In genomic region chr1:193172991-193173809, GRCm38 (mm10) we compare ENCODE assay signal across 8 mouse cellular contexts. TPM values are rescaled to one million over a fixed set of nuclear protein-coding genes. Genes with fewer than 3 reads are reported as not detected.
DNase-seq lines count a peak whose midpoint lies in the region; ATAC-seq and TF ChIP-seq lines count a peak whose summit lies in the region.

No protein-coding gene starts in this region.

- DNase-seq in CD4-positive helper T cell, adult 2 months (ENCODE audit: low read depth, low spot score) = peak; percentile 100
- DNase-seq in brain, embryonic 18.5 days (ENCODE audit: low read depth, low spot score) = peak; percentile 99
- DNase-seq in kidney, postnatal 0 days (ENCODE audit: low spot score) = peak; percentile 99
- DNase-seq in liver, embryonic 11.5 days (ENCODE audit: low spot score) = peak; percentile 92
- DNase-seq in naive thymus-derived CD4-positive, alpha-beta T cell, adult 2 months (ENCODE audit: low read depth) = peak; percentile 100

- peak; percentile 9; the same call in 1 of the 2 replicates for TF ChIP-seq CTCF in kidney, postnatal 0 days (IDR thresholded peaks at IDR 0.05; ENCODE audit: low read depth)

- no peaks in the 10 kb centered on the region for H3K36me3 ChIP-seq in heart, embryonic 12.5 days
- H3K36me3 ChIP-seq in kidney, postnatal 0 days (ENCODE audit: insufficient read depth, low read length) = no peaks in the 10 kb centered on the region
- H3K36me3 ChIP-seq in liver, embryonic 11.5 days (ENCODE audit: control insufficient read depth, insufficient read depth, low read length) = no peaks in the 10 kb centered on the region
- H3K36me3 ChIP-seq in stomach, embryonic 14.5 days (ENCODE audit: control insufficient read depth, insufficient read depth, low read length) = no peaks in the 10 kb centered on the region

- H3K27me3 ChIP-seq in heart, embryonic 12.5 days (replicated peaks) = no peaks in the 10 kb centered on the region
- no peaks in the 10 kb centered on the region for H3K27me3 ChIP-seq in kidney, postnatal 0 days (ENCODE audit: insufficient read depth, low read length)
- H3K27me3 ChIP-seq in liver, embryonic 11.5 days (replicated peaks; ENCODE audit: control insufficient read depth, insufficient read depth, low read length) = no peaks in the 10 kb centered on the region
- no peaks in the 10 kb centered on the region for H3K27me3 ChIP-seq in stomach, embryonic 14.5 days (ENCODE audit: control insufficient read depth, insufficient read depth, low read length)

- peak; percentile 97 for ATAC-seq in erythroid progenitor cell, adult 5-6 weeks (replicated peaks; ENCODE audit: low FRiP score, poor library complexity, severe bottlenecking)
- ATAC-seq in heart, embryonic 12.5 days (ENCODE audit: insufficient number of reproducible peaks, low FRiP score) = peak; percentile 99
- ATAC-seq in kidney, postnatal 0 days (replicated peaks; ENCODE audit: low FRiP score, low read depth) = peak; percentile 97
- peak; percentile 98 for ATAC-seq in liver, embryonic 11.5 days (replicated peaks; ENCODE audit: low FRiP score)
- peak; percentile 99 for ATAC-seq in stomach, embryonic 14.5 days (ENCODE audit: insufficient number of reproducible peaks, insufficient read depth, low FRiP score, low read depth)

- H3K9me3 ChIP-seq in heart, embryonic 12.5 days (replicated peaks) = no peaks in the 10 kb centered on the region
- H3K9me3 ChIP-seq in kidney, postnatal 0 days (replicated peaks; ENCODE audit: low read length) = no peaks in the 10 kb centered on the region
- no peaks in the 10 kb centered on the region for H3K9me3 ChIP-seq in liver, embryonic 11.5 days (ENCODE audit: control insufficient read depth, low read length)
- H3K9me3 ChIP-seq in stomach, embryonic 14.5 days (ENCODE audit: control insufficient read depth, low read depth, low read length) = no peaks in the 10 kb centered on the region

- 1% methylated on average over 48 of the region's 48 CpGs for WGBS in heart, embryonic 12.5 days
- under 1% methylated on average over 48 of the region's 48 CpGs for WGBS in kidney, postnatal 0 days
- WGBS in liver, embryonic 11.5 days = under 1% methylated on average over 48 of the region's 48 CpGs
- WGBS in stomach, embryonic 14.5 days = under 1% methylated on average over 48 of the region's 48 CpGs

- H3K4me3 ChIP-seq in heart, embryonic 12.5 days = peak overlapping the region; percentile 83
- peak overlapping the region; percentile 82 for H3K4me3 ChIP-seq in kidney, postnatal 0 days (replicated peaks; ENCODE audit: low read depth, low read length)
- H3K4me3 ChIP-seq in liver, embryonic 11.5 days (ENCODE audit: low read depth, low read length) = peak overlapping the region; percentile 75
- peak overlapping the region; percentile 77 for H3K4me3 ChIP-seq in stomach, embryonic 14.5 days (ENCODE audit: low read depth, low read length)

- H3K4me2 ChIP-seq in heart, embryonic 12.5 days = peak overlapping the region; percentile 81
- peak overlapping the region; percentile 60 for H3K4me2 ChIP-seq in kidney, postnatal 0 days (ENCODE audit: low read length)
- H3K4me2 ChIP-seq in liver, embryonic 11.5 days = peak overlapping the region; percentile 85
- H3K4me2 ChIP-seq in stomach, embryonic 14.5 days (replicated peaks; ENCODE audit: low read depth, low read length) = peak overlapping the region; percentile 80

- peak overlapping the region; percentile 85 for H3K9ac ChIP-seq in heart, embryonic 12.5 days
- H3K9ac ChIP-seq in kidney, postnatal 0 days (ENCODE audit: low read depth, low read length) = peak overlapping the region; percentile 59
- peak overlapping the region; percentile 80 for H3K9ac ChIP-seq in liver, embryonic 11.5 days (ENCODE audit: low read depth, low read length)
- H3K9ac ChIP-seq in stomach, embryonic 14.5 days (replicated peaks; ENCODE audit: low read depth, low read length) = peak overlapping the region; percentile 80

- peaks cover 36% of the 10 kb centered on the region for H3K4me1 ChIP-seq in heart, embryonic 12.5 days (replicated peaks)
- peaks cover 6% of the 10 kb centered on the region; the same call in 1 of the 2 replicates for H3K4me1 ChIP-seq in kidney, postnatal 0 days (replicated peaks; ENCODE audit: insufficient read depth, low read length)
- H3K4me1 ChIP-seq in liver, embryonic 11.5 days (replicated peaks; ENCODE audit: control insufficient read depth, insufficient read depth, low read length) = peaks cover 21% of the 10 kb centered on the region
- H3K4me1 ChIP-seq in stomach, embryonic 14.5 days (ENCODE audit: control insufficient read depth, insufficient read depth, low read length) = peaks cover 24% of the 10 kb centered on the region

- H3K27ac ChIP-seq in heart, embryonic 12.5 days (ENCODE audit: poor library complexity, severe bottlenecking) = peak overlapping the region; percentile 82
- peak overlapping the region; percentile 82 for H3K27ac ChIP-seq in kidney, postnatal 0 days
- H3K27ac ChIP-seq in liver, embryonic 11.5 days (ENCODE audit: low read depth, low read length) = peak overlapping the region; percentile 81
- peak overlapping the region; percentile 84 for H3K27ac ChIP-seq in stomach, embryonic 14.5 days (ENCODE audit: low read length)

RNA-seq across cellular contexts. Expression of gene A130010J15Rik, which starts 5.4 kb away (rescaled TPM):
- 0.36 and 1.7 TPM in 2 replicates for total RNA-seq in erythroid progenitor cell, adult 5-6 weeks (2015; ENCODE audit: low replicate concordance)
- 0.77 and 4.3 TPM in 2 replicates for total RNA-seq in erythroid progenitor cell, adult 5-6 weeks (2017; ENCODE audit: low replicate concordance)
- polyA plus RNA-seq in heart, embryonic 12.5 days (2016; fragmentation: Nextera tagmentation; extraction: Ambion mirVana) = 13.4 and 13.9 TPM in 2 replicates
- 10.7 and 12.5 TPM in 2 replicates for polyA plus RNA-seq in kidney, postnatal 0 days (2015; fragmentation: Nextera tagmentation; extraction: Ambion mirVana)
- 11.1 and 12.8 TPM in 2 replicates for polyA plus RNA-seq in liver, embryonic 11.5 days (2014; fragmentation: Nextera tagmentation; extraction: Ambion mirVana)
- 16.6 and 18.5 TPM in 2 replicates for polyA plus RNA-seq in stomach, embryonic 14.5 days (2014; fragmentation: Nextera tagmentation; extraction: Ambion mirVana)

RNA-seq across cellular contexts. Expression of gene Irf6, which starts 20.3 kb away (rescaled TPM):
- not detected in 2 replicates for total RNA-seq in erythroid progenitor cell, adult 5-6 weeks (2015; ENCODE audit: low replicate concordance)
- total RNA-seq in erythroid progenitor cell, adult 5-6 weeks (2017; ENCODE audit: low replicate concordance) = 0.26 TPM in 1 of 2 replicates, not detected in the other
- polyA plus RNA-seq in heart, embryonic 12.5 days (2016; fragmentation: Nextera tagmentation; extraction: Ambion mirVana) = 4.8 and 6.6 TPM in 2 replicates
- polyA plus RNA-seq in kidney, postnatal 0 days (2015; fragmentation: Nextera tagmentation; extraction: Ambion mirVana) = 17.2 and 17.3 TPM in 2 replicates
- 4.1 and 5.2 TPM in 2 replicates for polyA plus RNA-seq in liver, embryonic 11.5 days (2014; fragmentation: Nextera tagmentation; extraction: Ambion mirVana)
- 56.6 and 61.0 TPM in 2 replicates for polyA plus RNA-seq in stomach, embryonic 14.5 days (2014; fragmentation: Nextera tagmentation; extraction: Ambion mirVana)

RNA-seq across cellular contexts. Expression of gene Traf3ip3, which starts 28.3 kb away (rescaled TPM):
- total RNA-seq in erythroid progenitor cell, adult 5-6 weeks (2015; ENCODE audit: low replicate concordance) = 13.0 and 59.9 TPM in 2 replicates
- 6.7 and 8.6 TPM in 2 replicates for total RNA-seq in erythroid progenitor cell, adult 5-6 weeks (2017; ENCODE audit: low replicate concordance)
- polyA plus RNA-seq in heart, embryonic 12.5 days (2016; fragmentation: Nextera tagmentation; extraction: Ambion mirVana) = 0.99 and 1.6 TPM in 2 replicates
- polyA plus RNA-seq in kidney, postnatal 0 days (2015; fragmentation: Nextera tagmentation; extraction: Ambion mirVana) = 1.4 and 1.7 TPM in 2 replicates
- 8.5 and 9.2 TPM in 2 replicates for polyA plus RNA-seq in liver, embryonic 11.5 days (2014; fragmentation: Nextera tagmentation; extraction: Ambion mirVana)
- 1.4 and 2.8 TPM in 2 replicates for polyA plus RNA-seq in stomach, embryonic 14.5 days (2014; fragmentation: Nextera tagmentation; extraction: Ambion mirVana)

RNA-seq across cellular contexts. Expression of gene Lamb3, which starts 34.3 kb away (rescaled TPM):
- total RNA-seq in erythroid progenitor cell, adult 5-6 weeks (2015; ENCODE audit: low replicate concordance) = 13.0 TPM in 1 of 2 replicates, not detected in the other
- 1.3 TPM in 1 of 2 replicates, not detected in the other for total RNA-seq in erythroid progenitor cell, adult 5-6 weeks (2017; ENCODE audit: low replicate concordance)
- 2.3 and 2.5 TPM in 2 replicates for polyA plus RNA-seq in heart, embryonic 12.5 days (2016; fragmentation: Nextera tagmentation; extraction: Ambion mirVana)
- 1.6 and 1.9 TPM in 2 replicates for polyA plus RNA-seq in kidney, postnatal 0 days (2015; fragmentation: Nextera tagmentation; extraction: Ambion mirVana)
- polyA plus RNA-seq in liver, embryonic 11.5 days (2014; fragmentation: Nextera tagmentation; extraction: Ambion mirVana) = 0.15 and 0.48 TPM in 2 replicates
- 9.7 and 13.7 TPM in 2 replicates for polyA plus RNA-seq in stomach, embryonic 14.5 days (2014; fragmentation: Nextera tagmentation; extraction: Ambion mirVana)

RNA-seq across cellular contexts. Expression of gene Diexf, which starts 43.1 kb away (rescaled TPM):
- total RNA-seq in erythroid progenitor cell, adult 5-6 weeks (2015; ENCODE audit: low replicate concordance) = 3.4 and 19.1 TPM in 2 replicates
- 1.4 and 1.5 TPM in 2 replicates for total RNA-seq in erythroid progenitor cell, adult 5-6 weeks (2017; ENCODE audit: low replicate concordance)
- 4.8 TPM in 2 replicates for polyA plus RNA-seq in heart, embryonic 12.5 days (2016; fragmentation: Nextera tagmentation; extraction: Ambion mirVana)
- 3.6 and 4.0 TPM in 2 replicates for polyA plus RNA-seq in kidney, postnatal 0 days (2015; fragmentation: Nextera tagmentation; extraction: Ambion mirVana)
- 9.3 and 10.7 TPM in 2 replicates for polyA plus RNA-seq in liver, embryonic 11.5 days (2014; fragmentation: Nextera tagmentation; extraction: Ambion mirVana)
- 10.6 and 10.9 TPM in 2 replicates for polyA plus RNA-seq in stomach, embryonic 14.5 days (2014; fragmentation: Nextera tagmentation; extraction: Ambion mirVana)

Comparison
In these comparisons a context has a peak if more than half of its experiments do, and no peak if none do; other contexts are left out.
1. Peak in every context shown above with its lines: DNase-seq, ATAC-seq, H3K4me3 ChIP-seq and H3K27ac ChIP-seq.